Mouse (Mus musculus) forebrain, embryonic 11.5 days (tissue): ENCODE measurements around the gene Fam217b. TPM values are rescaled to one million over a fixed set of nuclear protein-coding genes. Genes with fewer than 3 reads are reported as not detected.

Experiments
- ATAC-seq: fragments of 200-750 bp; cut with Nextera tagmentation; replicated peaks from 2 replicates; pipeline ENCODE4 v1.8.0; 2017; ENCODE audit warnings: moderate TSS enrichment; ENCODE audit not compliant: low FRiP score
- DNase-seq: peaks from one replicate; pipeline ENCODE4 v3.0.0-alpha.2; 2017; ENCODE audit warnings: low spot score
- H3K27ac ChIP-seq: fragments of 300-500 bp; sonication (generic); 2 replicates; pipeline ENCODE4 v1.5.1; 2014; ENCODE audit warnings: low read depth, low read length
- H3K27me3 ChIP-seq: fragments of 300-500 bp; sonication (generic); 2 replicates; pipeline ENCODE4 v1.6.1; 2014; ENCODE audit warnings: mild to moderate bottlenecking, low read length, mixed read lengths; ENCODE audit not compliant: control insufficient read depth, insufficient read depth
- H3K36me3 ChIP-seq: fragments of 300-500 bp; sonication (generic); 2 replicates; pipeline ENCODE4 v1.6.1; 2014; ENCODE audit warnings: mild to moderate bottlenecking, low read length, moderate library complexity, mixed read lengths; ENCODE audit not compliant: control insufficient read depth, insufficient read depth
- H3K4me1 ChIP-seq: fragments of 300-500 bp; sonication (generic); replicated peaks from 2 replicates; pipeline ENCODE4 v1.6.1; 2014; ENCODE audit warnings: low read length, mixed read lengths; ENCODE audit not compliant: control insufficient read depth, insufficient read depth
- H3K4me2 ChIP-seq: fragments of 300-500 bp; sonication (generic); 2 replicates; pipeline ENCODE4 v1.6.1; 2014; ENCODE audit warnings: low read depth, mild to moderate bottlenecking, low read length, moderate library complexity, mixed read lengths; ENCODE audit not compliant: severe bottlenecking
- H3K4me3 ChIP-seq: fragments of 300-500 bp; sonication (generic); 2 replicates; pipeline ENCODE4 v1.5.1; 2014; ENCODE audit warnings: low read depth, low read length
- H3K9ac ChIP-seq: fragments of 300-500 bp; sonication (generic); 2 replicates; pipeline ENCODE4 v1.6.1; 2014; ENCODE audit warnings: low read length
- H3K9me3 ChIP-seq: fragments of 300-500 bp; sonication (generic); 2 replicates; pipeline ENCODE4 v1.6.1; 2016; ENCODE audit warnings: low read length, mixed read lengths; ENCODE audit not compliant: control insufficient read depth
- WGBS: fragments of 180-500 bp; shearing (Covaris S2); extraction: QIAGEN DNeasy Blood & Tissue Kit; methylation state at CpG from one replicate; pipeline ENCODE4 v1.1.7; 2014; 5-methylcytosine and 5-hydroxymethylcytosine counted together
- polyA plus RNA-seq: library from polyadenylated mRNA; unstranded; fragments of >200 nt; fragmentation: Nextera tagmentation; extraction: Ambion mirVana; gene quantifications from 2 replicates; pipeline ENCODE4 v1.2.1, GENCODE M21; 2014

The Fam217b gene
- polyA plus RNA-seq, 1 experiment from 2014 or later = 2.0 TPM

GRCm38 (mm10) chr2:178428676-178429075 is 14.4 kb downstream of the Fam217b start:
- WGBS = 92% methylated on average over 4 of the region's 4 CpGs
- ATAC-seq (no peak), DNase-seq (no peak)
- no peak overlapping the region for H3K27ac ChIP-seq
- H3K4me2 ChIP-seq = no peak overlapping the region
- H3K4me1 ChIP-seq = no peaks in the 10 kb centered on the region
- no peaks in the 10 kb centered on the region for H3K36me3 ChIP-seq
- H3K4me3 ChIP-seq = no peak overlapping the region
- H3K27me3 ChIP-seq = no peaks in the 10 kb centered on the region
- no peak overlapping the region for H3K9ac ChIP-seq
- H3K9me3 ChIP-seq = no peaks in the 10 kb centered on the region

GRCm38 (mm10) chr2:178429426-178429825 is 15.1 kb downstream of the Fam217b start:
- ATAC-seq = no peak
- Histone ChIP-seq H3K9ac (no peak overlapping the region), H3K27ac (no peak overlapping the region), H3K36me3 (no peaks in the 10 kb centered on the region), H3K4me1 (no peaks in the 10 kb centered on the region), H3K4me2 (no peak overlapping the region), H3K27me3 (no peaks in the 10 kb centered on the region), H3K4me3 (no peak overlapping the region), H3K9me3 (no peaks in the 10 kb centered on the region)
- 90% methylated on average over 6 of the region's 6 CpGs for WGBS
- DNase-seq = no peak

- WGBS = 86% methylated on average over 4 of the region's 4 CpGs
- Histone ChIP-seq H3K9me3 (no peaks in the 10 kb centered on the region), H3K27ac (no peak within 1 kb of the TSS), H3K27me3 (no peaks in the 10 kb centered on the region), H3K4me1 (no peaks in the 10 kb centered on the region), H3K9ac (no peak within 1 kb of the TSS), H3K4me2 (no peak within 1 kb of the TSS), H3K36me3 (no peaks in the 10 kb centered on the region), H3K4me3 (no peak within 1 kb of the TSS)
- DNase-seq = no peak
- no peak for ATAC-seq
Measured at GRCm38 (mm10) chr2:178430231-178430630, 15.9 kb downstream of the Fam217b start, which contains the start of gene Cdh26. TSS of gene Cdh26 (plus strand) at chr2:178430531.

- no peak overlapping the region for H3K9ac ChIP-seq
- H3K4me1 ChIP-seq = no peaks in the 10 kb centered on the region
- ATAC-seq = no peak
- no peak overlapping the region for H3K4me3 ChIP-seq
- H3K36me3 ChIP-seq = no peaks in the 10 kb centered on the region
- no peak overlapping the region for H3K27ac ChIP-seq
- no peaks in the 10 kb centered on the region for H3K27me3 ChIP-seq
- no peak for DNase-seq
- H3K4me2 ChIP-seq = no peak overlapping the region
- WGBS = 62% methylated on average over 2 of the region's 2 CpGs
- no peaks in the 10 kb centered on the region for H3K9me3 ChIP-seq
Measured at GRCm38 (mm10) chr2:178433495-178433894, 19.2 kb downstream of the Fam217b start.

GRCm38 (mm10) chr2:178433903-178434302 is 19.6 kb downstream of the Fam217b start:
- H3K27me3 ChIP-seq = no peaks in the 10 kb centered on the region
- no peak overlapping the region for H3K9ac ChIP-seq
- H3K4me1 ChIP-seq = no peaks in the 10 kb centered on the region
- no peak overlapping the region for H3K27ac ChIP-seq
- no peak overlapping the region for H3K4me3 ChIP-seq
- H3K36me3 ChIP-seq = no peaks in the 10 kb centered on the region
- ATAC-seq (no peak), DNase-seq (no peak)
- no peak overlapping the region for H3K4me2 ChIP-seq
- no peaks in the 10 kb centered on the region for H3K9me3 ChIP-seq
- WGBS = 94% methylated on average over 2 of the region's 2 CpGs

- H3K4me2 ChIP-seq = no peak overlapping the region
- no peak for DNase-seq
- no peak overlapping the region for H3K27ac ChIP-seq
- H3K36me3 ChIP-seq = no peaks in the 10 kb centered on the region
- no peaks in the 10 kb centered on the region for H3K27me3 ChIP-seq
- no peak overlapping the region for H3K9ac ChIP-seq
- H3K4me1 ChIP-seq = no peaks in the 10 kb centered on the region
- 69% methylated on average over 9 of the region's 9 CpGs for WGBS
- no peak overlapping the region for H3K4me3 ChIP-seq
- H3K9me3 ChIP-seq = no peaks in the 10 kb centered on the region
- ATAC-seq = no peak
Measured at GRCm38 (mm10) chr2:178437311-178437710, 23.0 kb downstream of the Fam217b start.

- ATAC-seq = no peak
- no peak overlapping the region for H3K27ac ChIP-seq
- no peaks in the 10 kb centered on the region for H3K36me3 ChIP-seq
- H3K4me1 ChIP-seq = no peaks in the 10 kb centered on the region
- no peak overlapping the region for H3K4me2 ChIP-seq
- 88% methylated on average over 4 of the region's 4 CpGs for WGBS
- no peak overlapping the region for H3K9ac ChIP-seq
- H3K4me3 ChIP-seq = no peak overlapping the region
- no peaks in the 10 kb centered on the region for H3K9me3 ChIP-seq
- no peaks in the 10 kb centered on the region for H3K27me3 ChIP-seq
- no peak for DNase-seq
Measured at GRCm38 (mm10) chr2:178449386-178449785, 35.1 kb downstream of the Fam217b start.

GRCm38 (mm10) chr2:178450236-178450635 is 35.9 kb downstream of the Fam217b start:
- DNase-seq (no peak), ATAC-seq (no peak)
- Histone ChIP-seq H3K4me1 (no peaks in the 10 kb centered on the region), H3K27ac (no peak overlapping the region), H3K4me2 (no peak overlapping the region), H3K4me3 (no peak overlapping the region), H3K27me3 (no peaks in the 10 kb centered on the region), H3K9me3 (no peaks in the 10 kb centered on the region), H3K36me3 (no peaks in the 10 kb centered on the region), H3K9ac (no peak overlapping the region)
- WGBS = 14% methylated on average over 2 of the region's 2 CpGs

- Histone ChIP-seq H3K4me1 (no peaks in the 10 kb centered on the region), H3K9ac (no peak overlapping the region), H3K4me2 (no peak overlapping the region), H3K27ac (no peak overlapping the region), H3K27me3 (no peaks in the 10 kb centered on the region), H3K9me3 (no peaks in the 10 kb centered on the region), H3K4me3 (no peak overlapping the region), H3K36me3 (no peaks in the 10 kb centered on the region)
- ATAC-seq (no peak), DNase-seq (no peak)
- 69% methylated on average over 10 of the region's 10 CpGs for WGBS
Measured at GRCm38 (mm10) chr2:178450961-178451360, 36.6 kb downstream of the Fam217b start.
